Mouse (Mus musculus) thymus, adult 2 months (tissue): ENCODE measurements at regions not wholly inside any gene's neighbourhood (a gene's known extent, or its start where the extent isn't known, plus 50 kb on each side); places are given as distances from the start of the nearest gene placed in this dataset.

ENCODE experiments used
- CTCF ChIP-seq: fragments of 200-500 bp; IDR thresholded peaks from 2 replicates; pipeline ENCODE4 v1.5.1; 2012; ENCODE audit warnings: mild to moderate bottlenecking, control low read depth, low read length, moderate library complexity, borderline replicate concordance; ENCODE audit not compliant: control insufficient read depth, poor library complexity, insufficient read depth; ENCODE audit errors: extremely low read depth
- POLR2A ChIP-seq: fragments of 200-500 bp; IDR thresholded peaks from 2 replicates; pipeline ENCODE4 v1.6.1; 2012; ENCODE audit warnings: mild to moderate bottlenecking, low read length, control low read depth, moderate library complexity; ENCODE audit not compliant: control insufficient read depth, poor library complexity, insufficient read depth; ENCODE audit errors: extremely low read depth

GRCm38 (mm10) chr8:126650945-126651344 is 57.2 kb upstream of the Irf2bp2 start:
- no peak for TF ChIP-seq CTCF
- TF ChIP-seq POLR2A = no peak
